Mouse (Mus musculus) liver, embryonic 14.5 days (tissue): ENCODE data around the gene Thbs1.

Experiments used
- CTCF ChIP-seq: IDR thresholded peaks from 2 replicates; pipeline ENCODE4 v1.5.1; 2016; ENCODE audit warnings: antibody characterized with exemption, low read depth, control low read depth
- EP300 ChIP-seq: IDR thresholded peaks from 2 replicates; pipeline ENCODE4 v1.6.1; 2016; ENCODE audit warnings: antibody characterized with exemption, low read depth

DNA sequence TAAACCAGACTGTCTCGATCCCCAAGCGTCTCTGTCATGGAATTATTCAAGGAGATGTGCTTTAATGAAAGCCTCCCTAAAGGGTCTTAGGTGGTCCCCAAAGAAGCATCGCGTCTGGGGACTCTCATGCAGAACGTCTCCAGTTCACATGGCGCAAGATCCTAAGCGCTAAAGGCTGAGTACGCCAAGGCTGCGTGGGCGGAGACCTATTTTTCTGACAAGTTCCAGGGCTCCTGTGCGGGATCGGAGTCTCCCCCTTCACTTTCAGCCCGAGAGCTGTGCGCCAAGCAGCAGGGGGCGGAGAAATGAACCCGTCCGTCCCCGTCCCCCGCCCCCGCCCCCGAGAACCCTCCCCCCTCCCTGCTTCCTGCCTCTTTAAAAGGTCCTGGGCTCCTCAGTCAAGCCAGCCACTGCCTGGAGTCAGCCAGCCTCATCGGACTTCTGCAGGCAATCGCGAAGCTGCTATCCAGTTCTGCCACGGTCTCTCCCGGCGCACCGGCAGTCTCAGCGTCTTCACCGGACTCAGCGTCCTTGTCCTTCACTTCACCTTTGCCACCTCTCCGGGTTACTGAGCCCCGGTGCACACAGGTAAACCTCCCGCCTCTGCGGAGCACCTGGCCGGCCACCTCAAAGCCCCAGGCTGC lies at the start of gene Thbs1:
- no peak for TF ChIP-seq CTCF
- TF ChIP-seq EP300 = no peak
